Mouse (Mus musculus): Measurements from ENCODE around the gene Fgfr2.

GRCm38 (mm10) chr7:132880276-132880675, 242.9 kb downstream of the Fgfr2 start:
- TF ChIP-seq POLR2A (IDR thresholded peaks at IDR 0.05; ENCODE audit: control insufficient read depth, low read depth, low read length): no peak
- TF ChIP-seq CTCF (IDR thresholded peaks at IDR 0.05; ENCODE audit: control insufficient read depth, insufficient read depth, insufficient replicate concordance, low read depth, low read length): no peak
